Mouse (Mus musculus) kidney, adult 2 months (tissue): ENCODE data around the gene Clmp.

Source experiments
- CTCF ChIP-seq: fragments of 200-500 bp; conservative IDR thresholded peaks from 2 replicates; pipeline ENCODE4 v1.5.1; 2011; ENCODE audit warnings: low read depth, mild to moderate bottlenecking, control low read depth, low read length, moderate library complexity, mixed read lengths; ENCODE audit not compliant: insufficient read depth, insufficient read length
- POLR2A ChIP-seq: fragments of 200-500 bp; IDR thresholded peaks from one replicate; pipeline ENCODE4 v1.6.1; 2011; ENCODE audit warnings: low read depth, low read length, control low read depth

DNA sequence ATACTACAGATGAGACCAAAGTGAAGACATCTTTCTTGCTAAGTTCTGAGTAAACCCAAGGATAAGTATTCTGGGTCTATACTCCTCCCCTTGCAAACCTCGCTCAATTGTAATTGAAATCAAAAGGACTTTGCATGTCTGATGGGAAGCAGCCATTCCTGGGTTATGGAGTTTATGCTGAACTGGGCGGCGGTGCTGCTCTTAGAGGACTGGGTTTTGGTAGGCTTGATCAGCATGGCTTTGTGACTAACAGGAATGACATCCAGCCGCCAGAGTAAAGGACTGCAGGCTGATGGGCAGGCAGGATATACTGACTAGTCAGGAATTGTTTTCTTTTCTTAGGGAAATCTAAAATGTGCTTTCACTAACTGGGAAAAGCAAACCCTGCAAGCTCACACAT, 82.2 kb downstream of the Clmp start:
- TF ChIP-seq POLR2A (no peak), CTCF (no peak)
